Mouse (Mus musculus): Measurements from ENCODE around the gene Dhx8. TPM values are rescaled to one million over a fixed set of nuclear protein-coding genes. Genes with fewer than 3 reads are reported as not detected.

Dhx8 gene
- polyA plus RNA-seq (2012; rRNA removed) (25.0 and 27.0 TPM in 2 replicates), polyA plus RNA-seq (2014; fragmentation: Nextera tagmentation; extraction: Ambion mirVana) (29.2 and 33.7 TPM in 2 replicates)

- no peak for TF ChIP-seq POLR2A (IDR thresholded peaks at IDR 0.05; ENCODE audit: borderline replicate concordance, extremely low read depth, insufficient read depth, insufficient read length)
- peak within 1 kb of the TSS; percentile 43 for H3K27ac ChIP-seq (replicated peaks; ENCODE audit: low read depth, low read length)
- 2% methylated on average over 51 of the region's 51 CpGs for WGBS
Measured at GRCm38 (mm10) chr11:101732518-101733440, at the start of gene Dhx8. Gene Dhx8, plus strand, starts transcription at chr11:101732919.

GRCm38 (mm10) chr11:101687351-101688301 lies 45.1 kb upstream of the Dhx8 start:
- H3K27ac ChIP-seq (replicated peaks; ENCODE audit: low read depth, low read length) = peak overlapping the region; percentile 26; the same call in 1 of the 2 replicates

More at GRCm38 (mm10) chr11:101732518-101733440, at the start of gene Dhx8:
- Histone ChIP-seq H3K36me3 (ENCODE audit: control insufficient read depth, insufficient read depth, low read length) (peaks cover 28% of the 10 kb centered on the region), H3K4me3 (replicated peaks; ENCODE audit: low read length) (peak within 1 kb of the TSS; percentile 83), H3K27me3 (ENCODE audit: control insufficient read depth, insufficient read depth, low read length) (no peaks in the 10 kb centered on the region), H3K4me1 (ENCODE audit: control insufficient read depth, insufficient read depth, low read length) (peaks cover 4% of the 10 kb centered on the region), H3K9ac (ENCODE audit: low read depth, low read length, severe bottlenecking) (peak within 1 kb of the TSS; percentile 82), H3K4me2 (replicated peaks; ENCODE audit: low read depth, low read length, severe bottlenecking) (peak within 1 kb of the TSS; percentile 79), H3K9me3 (ENCODE audit: control insufficient read depth, low read length) (no peaks in the 10 kb centered on the region)
- peak; percentile 97 for ATAC-seq (ENCODE audit: low FRiP score, low read depth)
- DNase-seq (ENCODE audit: low spot score) = peak; percentile 96

GRCm38 (mm10) chr11:101689701-101690113 lies 43.0 kb upstream of the Dhx8 start:
- DNase-seq (ENCODE audit: low spot score) (no peak), ATAC-seq (ENCODE audit: low FRiP score, low read depth) (no peak)
- 66% methylated on average over 10 of the region's 10 CpGs for WGBS
- Histone ChIP-seq H3K4me3 (replicated peaks; ENCODE audit: low read length) (no peak overlapping the region), H3K27me3 (ENCODE audit: control insufficient read depth, insufficient read depth, low read length) (no peaks in the 10 kb centered on the region), H3K27ac (replicated peaks; ENCODE audit: low read depth, low read length) (no peak overlapping the region), H3K36me3 (ENCODE audit: control insufficient read depth, insufficient read depth, low read length) (no peaks in the 10 kb centered on the region), H3K9me3 (ENCODE audit: control insufficient read depth, low read length) (no peaks in the 10 kb centered on the region), H3K4me1 (ENCODE audit: control insufficient read depth, insufficient read depth, low read length) (peaks cover 12% of the 10 kb centered on the region; the same call in 1 of the 2 replicates), H3K4me2 (replicated peaks; ENCODE audit: low read depth, low read length, severe bottlenecking) (no peak overlapping the region), H3K9ac (ENCODE audit: low read depth, low read length, severe bottlenecking) (no peak overlapping the region)
- no peak for TF ChIP-seq POLR2A (IDR thresholded peaks at IDR 0.05; ENCODE audit: borderline replicate concordance, extremely low read depth, insufficient read depth, insufficient read length)

More at GRCm38 (mm10) chr11:101687351-101688301, 45.1 kb upstream of the Dhx8 start:
- Histone ChIP-seq H3K9me3 (ENCODE audit: control insufficient read depth, low read length) (no peaks in the 10 kb centered on the region), H3K4me1 (ENCODE audit: control insufficient read depth, insufficient read depth, low read length) (peaks cover 12% of the 10 kb centered on the region; the same call in 1 of the 2 replicates), H3K27me3 (ENCODE audit: control insufficient read depth, insufficient read depth, low read length) (no peaks in the 10 kb centered on the region), H3K36me3 (ENCODE audit: control insufficient read depth, insufficient read depth, low read length) (no peaks in the 10 kb centered on the region), H3K9ac (ENCODE audit: low read depth, low read length, severe bottlenecking) (no peak overlapping the region), H3K4me3 (replicated peaks; ENCODE audit: low read length) (no peak overlapping the region), H3K4me2 (replicated peaks; ENCODE audit: low read depth, low read length, severe bottlenecking) (no peak overlapping the region)
- ATAC-seq (ENCODE audit: low FRiP score, low read depth) (no peak), DNase-seq (ENCODE audit: low spot score) (peak; percentile 64)
- no peak for TF ChIP-seq POLR2A (IDR thresholded peaks at IDR 0.05; ENCODE audit: borderline replicate concordance, extremely low read depth, insufficient read depth, insufficient read length)
- WGBS = 62% methylated on average over 13 of the region's 13 CpGs

GRCm38 (mm10) chr11:101690326-101690725 lies 42.4 kb upstream of the Dhx8 start:
- H3K9ac ChIP-seq (ENCODE audit: low read depth, low read length, severe bottlenecking) = no peak overlapping the region
- no peaks in the 10 kb centered on the region for H3K36me3 ChIP-seq (ENCODE audit: control insufficient read depth, insufficient read depth, low read length)
- H3K4me3 ChIP-seq (replicated peaks; ENCODE audit: low read length) = no peak overlapping the region
- H3K27me3 ChIP-seq (ENCODE audit: control insufficient read depth, insufficient read depth, low read length) = no peaks in the 10 kb centered on the region
- peaks cover 12% of the 10 kb centered on the region; the same call in 1 of the 2 replicates for H3K4me1 ChIP-seq (ENCODE audit: control insufficient read depth, insufficient read depth, low read length)
- DNase-seq (ENCODE audit: low spot score) (no peak), ATAC-seq (ENCODE audit: low FRiP score, low read depth) (no peak)
- H3K9me3 ChIP-seq (ENCODE audit: control insufficient read depth, low read length) = no peaks in the 10 kb centered on the region
- H3K4me2 ChIP-seq (replicated peaks; ENCODE audit: low read depth, low read length, severe bottlenecking) = no peak overlapping the region
- H3K27ac ChIP-seq (replicated peaks; ENCODE audit: low read depth, low read length) = no peak overlapping the region
- no peak for TF ChIP-seq POLR2A (IDR thresholded peaks at IDR 0.05; ENCODE audit: borderline replicate concordance, extremely low read depth, insufficient read depth, insufficient read length)
- 66% methylated on average over 5 of the region's 5 CpGs for WGBS
